Mouse (Mus musculus) lung, postnatal 0 days (tissue): ENCODE measurements at regions not wholly inside any gene's neighbourhood (a gene's known extent, or its start where the extent isn't known, plus 50 kb on each side); places are given as distances from the start of the nearest gene placed in this dataset.

Experiments used
- CTCF ChIP-seq: IDR thresholded peaks from 2 replicates; pipeline ENCODE4 v1.5.1; 2016; ENCODE audit warnings: antibody characterized with exemption, mild to moderate bottlenecking
- EP300 ChIP-seq: IDR thresholded peaks from 2 replicates; pipeline ENCODE4 v1.6.1; 2016; ENCODE audit warnings: antibody characterized with exemption, mild to moderate bottlenecking, control low read depth

GRCm38 (mm10) chr8:62284378-62285110, 161.6 kb upstream of the Anxa10 start:
- TF ChIP-seq CTCF (no peak), EP300 (peak; percentile 83)
